Mouse (Mus musculus): ENCODE measurements at regions not wholly inside any gene's neighbourhood (a gene's known extent, or its start where the extent isn't known, plus 50 kb on each side); places are given as distances from the start of the nearest gene placed in this dataset.

- Histone ChIP-seq H3K4me3 (ENCODE audit: low read depth, low read length) (no peak overlapping the region), H3K9ac (no peak overlapping the region), H3K4me1 (ENCODE audit: insufficient read depth) (no peaks in the 10 kb centered on the region), H3K36me3 (ENCODE audit: insufficient read depth) (no peaks in the 10 kb centered on the region), H3K27me3 (ENCODE audit: insufficient read depth, low read length) (no peaks in the 10 kb centered on the region), H3K27ac (ENCODE audit: low read depth) (no peak overlapping the region), H3K4me2 (peak overlapping the region; percentile 49), H3K9me3 (ENCODE audit: low read depth, low read length) (no peaks in the 10 kb centered on the region)
- 5% methylated on average over 8 of the region's 8 CpGs for WGBS
- ATAC-seq (ENCODE audit: insufficient read depth) (peak; percentile 82), DNase-seq (peak; percentile 89)
- peak; percentile 93 for TF ChIP-seq CTCF (IDR thresholded peaks at IDR 0.05; ENCODE audit: low read depth)
Observed at GRCm38 (mm10) chr13:39011696-39012095, 51.0 kb upstream of the Slc35b3 start.

Data from lung, embryonic 14.5 days (tissue).